Mouse (Mus musculus): ENCODE measurements around the gene Cited1. TPM values are rescaled to one million over a fixed set of nuclear protein-coding genes. Genes with fewer than 3 reads are reported as not detected.
"Not testable (repeated sequence)": the region's sequence is repeated elsewhere in the genome, so short reads cannot be mapped to it uniquely, and the experiment has no call there.

Cited1 gene
- polyA plus RNA-seq, 1 experiment from 2014 or later: 4.9 TPM

DNA sequence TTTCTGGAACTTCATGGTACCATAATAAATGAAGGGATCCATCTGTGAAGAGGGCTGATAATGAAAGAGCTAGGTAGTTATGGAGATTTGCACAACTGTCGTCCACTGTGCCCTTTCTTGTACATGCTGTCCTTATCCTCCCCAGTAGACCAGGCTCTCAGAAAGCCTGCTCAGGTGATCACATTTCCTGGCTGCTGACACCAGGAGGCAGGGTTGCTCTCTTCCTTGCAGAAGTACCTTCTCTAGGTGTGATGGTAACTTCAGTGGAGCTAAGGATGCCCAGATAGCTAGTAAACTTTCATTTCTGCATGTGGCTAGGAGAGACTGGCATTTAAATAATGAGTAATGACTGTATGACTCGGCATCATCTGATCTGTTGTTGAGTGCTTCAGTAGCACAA, 7.6 kb downstream of the Cited1 start:
- DNase-seq (ENCODE audit: low spot score): no peak

DNA sequence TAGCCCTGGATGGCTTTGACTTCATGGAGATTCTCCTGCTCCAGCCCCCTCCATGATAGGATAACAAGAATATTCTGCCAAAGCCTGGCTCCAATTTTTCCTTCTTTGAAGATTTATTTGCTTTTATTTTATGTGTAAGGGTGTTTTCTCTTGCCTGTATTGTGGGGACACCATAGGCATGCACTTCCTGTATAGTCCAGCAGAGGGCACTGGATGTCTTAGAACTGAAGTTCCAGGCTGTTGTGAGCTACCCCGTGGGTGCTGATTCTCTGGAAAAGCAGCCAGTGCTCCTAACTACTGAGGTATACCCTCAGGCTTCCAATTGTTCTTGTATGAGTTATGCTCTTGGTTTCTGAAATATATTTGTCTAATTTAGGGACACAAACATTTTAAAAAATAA, 32.9 kb downstream of the Cited1 start:
- WGBS: 23% methylated on average over 1 of the region's 1 CpGs
- DNase-seq (ENCODE audit: low spot score): no peak

More for the DNA sequence above, 7.6 kb downstream of the Cited1 start:
- Histone ChIP-seq H3K27ac (ENCODE audit: low read depth) (no peak overlapping the region), H3K4me1 (replicated peaks; ENCODE audit: control insufficient read depth, insufficient read depth, low read length) (no peaks in the 10 kb centered on the region), H3K4me2 (ENCODE audit: low read length) (no peak overlapping the region), H3K9ac (ENCODE audit: low read length) (no peak overlapping the region), H3K36me3 (ENCODE audit: control insufficient read depth, insufficient read depth, low read length) (no peaks in the 10 kb centered on the region), H3K27me3 (replicated peaks; ENCODE audit: control insufficient read depth, insufficient read depth, low read length) (peaks cover 17% of the 10 kb centered on the region), H3K4me3 (ENCODE audit: low read depth, low read length) (no peak overlapping the region), H3K9me3 (ENCODE audit: control insufficient read depth, low read length) (no peaks in the 10 kb centered on the region)
- 67% methylated on average over 2 of the region's 2 CpGs for WGBS
- ATAC-seq (replicated peaks; ENCODE audit: low FRiP score, low TSS enrichment, low read depth): no peak

DNA sequence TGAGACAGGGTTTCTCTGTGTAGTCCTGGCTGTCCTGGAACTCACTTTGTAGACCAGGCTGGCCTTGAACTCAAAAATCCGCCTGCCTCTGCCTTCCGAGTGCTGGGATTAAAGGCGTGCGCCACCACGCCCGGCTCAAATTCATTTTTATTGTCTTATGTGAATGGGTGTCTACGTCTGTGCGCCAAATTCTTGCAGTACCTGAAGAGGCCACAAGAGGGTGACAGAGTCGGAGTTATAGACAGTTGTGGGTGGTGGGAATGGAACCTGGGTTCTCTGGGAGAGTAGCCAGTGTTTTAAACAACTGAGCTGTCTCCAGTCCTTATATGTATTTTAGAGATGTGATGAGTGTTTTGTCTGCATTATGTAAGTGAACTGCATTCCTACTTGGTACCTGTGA, 36.6 kb downstream of the Cited1 start:
- H3K27me3 ChIP-seq (replicated peaks; ENCODE audit: control insufficient read depth, insufficient read depth, low read length); H3K36me3 ChIP-seq (ENCODE audit: control insufficient read depth, insufficient read depth, low read length); H3K27ac ChIP-seq (ENCODE audit: low read depth); H3K4me2 ChIP-seq (ENCODE audit: low read length); H3K9ac ChIP-seq (ENCODE audit: low read length); H3K4me3 ChIP-seq (ENCODE audit: low read depth, low read length); H3K9me3 ChIP-seq (ENCODE audit: control insufficient read depth, low read length); H3K4me1 ChIP-seq (replicated peaks; ENCODE audit: control insufficient read depth, insufficient read depth, low read length); ATAC-seq (replicated peaks; ENCODE audit: low FRiP score, low TSS enrichment, low read depth): not testable (repeated sequence)
- peak; percentile 60 for DNase-seq (ENCODE audit: low spot score)
- 39% methylated on average over 9 of the region's 9 CpGs for WGBS

More for the DNA sequence above, 32.9 kb downstream of the Cited1 start:
- Histone ChIP-seq H3K4me2 (ENCODE audit: low read length) (no peak overlapping the region), H3K4me3 (ENCODE audit: low read depth, low read length) (no peak overlapping the region), H3K36me3 (ENCODE audit: control insufficient read depth, insufficient read depth, low read length) (no peaks in the 10 kb centered on the region), H3K27me3 (replicated peaks; ENCODE audit: control insufficient read depth, insufficient read depth, low read length) (no peaks in the 10 kb centered on the region), H3K4me1 (replicated peaks; ENCODE audit: control insufficient read depth, insufficient read depth, low read length) (no peaks in the 10 kb centered on the region), H3K9ac (ENCODE audit: low read length) (no peak overlapping the region), H3K9me3 (ENCODE audit: control insufficient read depth, low read length) (no peaks in the 10 kb centered on the region), H3K27ac (ENCODE audit: low read depth) (no peak overlapping the region)
- ATAC-seq (replicated peaks; ENCODE audit: low FRiP score, low TSS enrichment, low read depth): no peak

Small RNA genes within 50 kb of the gene (microRNA-seq; reads per million reads assigned to microRNA genes)
- gene Gm26318: not detected

Other genes with a start within 250 kb of the Cited1 start
- gene Rtl5, start 180.9 kb downstream of the Cited1 start, polyA plus RNA-seq (2014; fragmentation: Nextera tagmentation; extraction: Ambion mirVana): 1.9 and 2.2 TPM in 2 replicates
- 66.3 and 75.6 TPM in 2 replicates for gene Pin4, start 132.7 kb downstream of the Cited1 start, polyA plus RNA-seq (2014; fragmentation: Nextera tagmentation; extraction: Ambion mirVana)
- gene Ercc6l, start 95.1 kb downstream of the Cited1 start, polyA plus RNA-seq (2014; fragmentation: Nextera tagmentation; extraction: Ambion mirVana): 14.6 and 16.0 TPM in 2 replicates
- gene Rps4x, start 62.8 kb downstream of the Cited1 start, polyA plus RNA-seq (2014; fragmentation: Nextera tagmentation; extraction: Ambion mirVana): 1,024 and 1,040 TPM in 2 replicates

Data from intestine, embryonic 14.5 days (tissue).